Mouse (Mus musculus) heart, postnatal 10 days (tissue): Measurements from ENCODE around the gene Ttc8. TPM values are rescaled to one million over a fixed set of nuclear protein-coding genes. Genes with fewer than 3 reads are reported as not detected.

Experiments used
- DNase-seq, 2 experiments: peaks; one replicate each; pipeline ENCODE4 v3.0.0; 2021
- intact Hi-C: fragments of 180-260 bp; cut with DNase I; formaldehyde crosslinking; loops from one replicate; pipeline ENCODE4 v1.15.1; 2025
- total RNA-seq, 2 experiments: library from RNA; stranded (reverse); gene quantifications; 2 replicates each; pipeline ENCODE4 v1.2.3; 2021

Gene Ttc8
- total RNA-seq, 2 experiments from 2014 or later, result 8.5 to 13.2 TPM

DNA sequence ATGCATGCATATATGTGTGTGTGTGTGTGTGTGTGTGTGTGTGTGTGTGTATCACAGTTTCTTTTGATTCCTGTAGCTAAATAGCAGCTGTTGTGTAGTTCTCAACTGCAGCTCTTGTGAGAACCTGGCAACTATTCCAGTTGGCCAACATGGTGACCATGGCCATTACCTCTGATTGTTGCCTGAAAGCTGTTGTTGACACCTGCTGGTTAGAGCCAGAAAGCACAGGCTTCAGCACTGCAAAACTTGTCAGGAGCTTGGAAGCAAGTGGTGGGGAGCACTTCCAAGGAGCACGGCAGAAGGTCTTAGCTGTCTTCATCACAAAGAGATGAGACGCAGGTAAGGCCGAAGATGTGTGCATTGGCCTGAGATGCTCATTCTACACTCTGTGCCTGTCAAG is 51.9 kb downstream of the Ttc8 start:
- no peak for DNase-seq
- intact Hi-C loops, result no loop called here

DNA sequence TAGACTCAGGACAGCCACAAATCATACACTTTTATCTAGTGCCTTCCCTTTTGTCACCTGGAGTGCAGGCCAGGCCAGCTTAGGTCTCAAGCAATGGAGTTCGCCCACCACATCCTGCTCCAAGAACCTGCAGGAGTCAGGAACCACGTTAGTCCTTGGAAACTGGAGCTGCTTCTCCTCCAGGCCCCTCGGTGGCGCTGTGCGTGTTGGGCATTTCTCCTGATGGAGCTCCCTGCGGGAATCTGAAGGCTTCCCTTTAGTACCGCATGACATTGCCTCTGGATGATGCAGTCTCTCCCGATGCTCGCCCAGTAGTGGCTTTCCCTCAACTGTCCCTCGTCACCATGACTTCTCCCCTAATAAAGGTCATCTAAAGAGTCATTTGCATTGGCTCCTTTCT is 53.1 kb downstream of the Ttc8 start:
- intact Hi-C loops, result no loop called here
- no peak for DNase-seq

DNA sequence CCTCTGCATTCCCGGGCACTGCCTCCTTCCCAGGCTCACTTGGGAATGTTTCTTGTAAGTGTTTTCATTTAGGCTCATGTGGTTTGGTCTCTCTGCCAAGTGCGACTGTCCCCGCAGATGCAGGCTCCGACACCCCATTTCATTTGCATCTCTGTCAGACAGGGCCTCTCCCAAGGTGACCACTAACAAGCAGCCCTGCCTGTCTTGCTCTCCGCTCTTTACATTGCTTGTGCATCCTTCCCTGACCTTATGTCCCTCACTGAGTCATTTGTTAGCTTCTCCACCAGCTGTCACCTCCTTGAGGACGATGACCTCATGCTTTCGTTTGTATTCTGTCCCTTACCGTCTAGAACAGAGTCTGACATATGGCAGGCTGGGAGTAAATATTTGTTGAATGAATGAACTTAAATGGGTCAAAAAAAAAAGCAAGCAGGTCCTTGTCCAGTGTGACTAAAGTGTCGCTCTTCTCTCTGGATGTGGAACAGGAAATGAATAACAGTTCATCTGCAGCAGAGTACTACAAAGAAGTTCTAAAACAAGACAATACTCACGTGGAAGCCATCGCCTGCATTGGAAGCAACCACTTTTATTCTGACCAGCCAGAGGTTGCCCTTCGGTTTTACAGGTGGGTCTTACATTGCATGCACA is 53.9 kb downstream of the Ttc8 start:
- DNase-seq, result no peak
- intact Hi-C loops, result no loop called here

GRCm38 (mm10) chr12:98981081-98981480 is 60.7 kb downstream of the Ttc8 start:
- intact Hi-C loops, result no loop called here

DNA sequence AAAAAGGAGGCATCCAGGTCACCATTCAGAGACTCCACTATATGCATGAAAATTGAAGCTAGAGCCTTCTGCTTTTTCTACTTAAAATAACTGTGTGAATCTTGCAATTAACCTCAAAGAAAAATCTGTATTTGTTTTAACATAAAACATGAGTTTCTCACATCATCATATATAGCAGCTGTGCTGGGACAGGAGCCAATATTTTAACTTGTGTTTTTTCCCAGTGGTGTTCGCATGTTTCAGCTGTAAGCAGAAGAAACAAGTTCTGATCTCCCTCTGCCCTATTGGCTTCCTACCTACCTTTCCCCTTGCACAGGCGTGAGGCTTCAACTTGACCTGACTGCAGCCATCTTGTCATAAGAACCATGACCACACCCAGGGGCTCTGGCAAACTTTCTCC is 64.4 kb downstream of the Ttc8 start:
- DNase-seq, result no peak
- intact Hi-C loops, result no loop called here

More at GRCm38 (mm10) chr12:98981081-98981480, 60.7 kb downstream of the Ttc8 start:
- DNase-seq, result no peak

DNA sequence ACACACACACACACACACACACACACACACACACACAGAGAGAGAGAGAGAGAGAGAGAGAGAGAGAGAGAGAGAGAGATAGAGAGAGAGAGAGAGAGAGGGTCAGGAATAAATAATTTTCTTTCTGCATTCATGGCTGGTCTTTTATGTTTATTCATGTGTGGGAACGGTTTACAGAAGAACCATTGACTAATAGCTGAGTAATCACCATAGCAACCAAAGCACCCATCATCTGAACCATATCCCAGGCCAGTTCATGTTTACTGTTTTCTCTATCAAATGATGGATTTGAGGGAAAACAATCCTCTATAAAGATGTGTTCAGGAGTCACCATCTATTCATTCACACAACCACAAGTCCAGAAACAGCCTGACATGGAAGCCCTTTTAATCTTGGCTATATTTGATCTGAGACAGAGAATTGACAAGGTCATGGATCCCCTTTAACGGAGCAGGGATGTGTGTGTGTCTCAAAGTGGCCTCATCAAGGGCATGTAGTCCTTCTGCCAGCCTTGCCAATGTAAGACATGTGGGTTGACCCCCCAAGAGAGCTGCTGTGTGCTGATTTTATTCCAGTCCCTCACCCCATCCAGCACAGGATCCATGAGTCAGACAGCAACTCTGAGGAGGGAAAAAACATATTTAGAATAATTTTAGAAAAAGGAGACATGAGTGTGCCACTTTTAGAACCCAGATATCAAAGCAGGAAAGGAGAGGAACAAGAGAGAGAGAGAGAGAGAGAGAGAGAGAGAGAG is 70.9 kb downstream of the Ttc8 start:
- intact Hi-C loops, result no loop called here
- DNase-seq, result no peak

DNA sequence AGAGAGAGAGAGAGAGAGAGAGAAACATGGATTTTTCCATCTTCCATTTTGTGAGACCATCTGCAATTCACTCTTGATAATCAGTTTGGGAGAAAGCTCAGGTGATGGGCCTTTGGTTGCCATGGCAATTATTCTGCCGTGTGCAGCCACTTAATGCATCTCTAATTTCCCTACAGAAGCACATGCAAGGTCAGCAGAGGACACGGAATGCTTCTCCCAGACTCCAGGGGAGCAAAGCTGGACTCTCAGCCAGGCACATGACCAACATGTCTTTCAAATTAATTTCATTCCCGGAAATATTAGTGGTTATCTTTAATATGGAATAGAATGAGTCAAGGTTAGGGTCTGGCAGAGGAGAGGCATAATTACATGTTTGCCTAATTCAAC is 71.4 kb downstream of the Ttc8 start:
- no peak for DNase-seq
- intact Hi-C loops, result no loop called here

- no peak for DNase-seq
- intact Hi-C loops, result no loop called here
These were observed 73.4 kb downstream of the Ttc8 start for GRCm38 (mm10) chr12:98993736-98994135.

DNA sequence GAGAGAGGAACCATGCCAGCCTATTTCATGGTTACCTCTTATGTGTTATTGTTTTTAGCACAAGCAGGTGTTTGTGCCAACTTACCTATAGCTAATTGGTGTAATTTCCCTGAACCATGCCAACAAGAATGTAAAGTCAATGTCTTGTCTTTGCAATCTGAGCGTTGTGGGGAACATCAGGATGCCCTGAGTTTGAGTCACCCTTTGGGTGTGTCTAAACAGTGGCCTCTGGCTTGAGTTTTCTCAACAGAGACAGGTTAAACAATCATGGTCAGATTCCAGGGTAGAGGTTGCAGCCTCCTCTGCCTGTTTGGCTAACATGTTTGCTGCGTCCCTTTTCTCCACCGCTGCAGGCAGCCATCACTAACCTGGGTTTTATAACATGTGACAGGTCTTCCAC is 74.0 kb downstream of the Ttc8 start:
- intact Hi-C loops, result no loop called here
- DNase-seq, result no peak

DNA sequence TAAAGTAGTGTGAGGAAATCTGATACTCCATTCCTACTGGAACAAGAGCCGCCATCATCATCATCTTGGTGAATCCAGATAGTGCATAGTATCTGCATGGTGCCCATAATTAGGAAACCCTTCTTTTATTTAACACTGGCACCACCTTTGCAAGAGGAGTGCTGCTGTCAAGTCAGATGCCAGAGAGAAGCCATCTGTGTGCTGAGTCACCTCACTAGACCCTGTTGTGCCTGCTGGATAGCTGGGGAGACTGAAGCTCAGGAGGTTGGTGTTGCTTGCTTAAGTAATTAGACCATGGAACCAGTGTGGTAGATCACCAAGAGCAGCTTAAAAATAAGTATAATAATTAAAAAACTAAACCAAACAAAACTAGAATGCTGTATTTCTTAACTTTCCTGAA is 75.5 kb downstream of the Ttc8 start:
- DNase-seq, result no peak
- intact Hi-C loops, result no loop called here

DNA sequence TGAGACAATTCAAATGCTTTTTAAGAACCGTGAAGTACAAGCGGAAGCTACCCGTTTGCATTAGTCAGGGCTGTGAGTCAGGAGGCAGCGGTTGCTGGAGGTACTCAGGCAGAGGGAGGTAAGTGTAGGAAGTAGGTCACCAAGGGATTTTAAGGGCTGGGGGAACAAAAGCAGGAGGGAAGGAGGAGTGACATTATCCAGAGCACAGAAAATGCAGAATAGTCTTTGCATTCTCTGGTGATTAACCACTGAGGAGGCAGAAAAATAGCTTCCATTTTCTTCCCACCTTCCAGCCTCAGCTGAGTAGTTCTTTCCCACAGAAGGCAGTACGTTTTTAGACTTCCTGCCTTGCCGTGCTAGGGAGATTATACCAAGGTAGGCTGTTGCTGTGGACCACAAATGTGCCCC is 76.2 kb downstream of the Ttc8 start:
- intact Hi-C loops, result no loop called here
- no peak for DNase-seq

GRCm38 (mm10) chr12:98997046-98997445 is 76.7 kb downstream of the Ttc8 start:
- DNase-seq, result no peak
- intact Hi-C loops, result no loop called here

DNA sequence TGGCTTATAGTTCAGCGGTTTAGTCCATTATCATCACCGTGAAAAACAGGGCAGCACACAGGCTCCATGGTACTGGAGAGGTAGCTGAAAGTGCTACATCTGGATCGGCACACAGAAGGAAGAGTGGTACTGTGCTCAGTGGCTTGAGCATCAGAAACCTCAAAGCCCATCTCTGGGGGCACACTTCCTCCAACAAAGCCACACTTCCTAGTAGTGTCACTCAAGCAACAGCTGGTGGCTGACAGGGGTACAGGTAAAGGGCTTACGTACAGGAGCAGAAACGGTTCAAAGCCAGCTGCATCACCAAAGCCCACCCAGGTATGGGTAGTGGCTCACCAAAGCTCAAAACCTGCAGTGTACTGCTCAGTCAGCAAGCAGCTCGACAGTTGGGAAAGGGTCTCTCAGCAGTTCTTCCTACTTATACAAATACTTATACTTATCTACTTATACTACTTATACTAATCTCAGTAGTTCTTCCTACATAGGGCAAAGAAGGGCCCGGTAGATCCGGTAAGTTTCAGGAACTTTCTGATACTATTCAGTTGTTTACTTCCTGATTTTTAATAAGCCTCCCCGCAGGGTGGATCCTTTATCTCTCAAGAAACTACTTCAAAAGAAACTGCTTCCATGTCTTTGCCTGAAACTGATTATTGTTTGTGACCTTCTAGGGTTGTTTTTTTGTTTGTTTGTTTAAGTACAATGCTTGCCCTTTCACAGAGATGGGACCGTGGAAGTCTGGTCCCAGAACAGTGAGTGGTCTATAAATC is 78.5 kb downstream of the Ttc8 start:
- no peak for DNase-seq
- intact Hi-C loops, result no loop called here

DNA sequence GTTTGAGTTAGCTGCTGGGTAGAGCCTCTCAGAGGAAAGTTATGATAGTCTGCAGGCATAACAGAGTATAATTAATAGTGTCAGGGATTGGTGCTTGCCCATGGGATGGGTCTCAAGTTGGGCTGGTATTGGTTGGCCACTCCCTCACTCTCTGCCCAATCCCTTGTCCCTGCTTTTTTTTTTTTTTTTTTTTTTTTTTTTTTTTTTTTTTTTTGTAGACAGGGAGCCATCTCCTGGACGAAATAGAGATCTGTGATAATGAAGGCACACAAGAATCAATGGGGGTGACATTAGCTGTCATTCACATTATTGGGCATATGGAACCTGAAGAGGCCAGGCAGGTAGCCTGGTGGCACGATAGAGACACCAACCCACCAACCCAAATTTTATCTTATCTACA is 79.9 kb downstream of the Ttc8 start:
- intact Hi-C loops, result no loop called here
- DNase-seq, result no peak

DNA sequence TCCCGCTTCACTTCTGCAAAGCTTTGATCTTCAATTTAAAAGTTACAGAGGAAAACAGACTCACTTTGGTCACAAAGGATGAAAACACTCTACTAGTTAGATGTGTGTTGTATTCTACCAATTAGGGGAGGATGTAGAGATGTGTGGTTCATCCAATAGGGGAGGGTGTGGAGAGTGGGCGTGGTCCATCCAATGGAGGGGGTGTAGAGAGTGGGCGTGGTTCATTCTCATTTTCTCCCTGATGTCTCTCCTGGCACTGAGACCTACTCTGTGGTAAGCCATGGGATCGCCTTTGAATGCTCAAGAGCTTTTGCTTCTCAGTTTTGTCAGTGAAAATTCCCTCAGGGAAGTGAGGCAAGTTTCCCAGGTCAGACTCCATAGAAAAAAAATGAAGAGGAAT is 82.7 kb downstream of the Ttc8 start:
- intact Hi-C loops, result no loop called here
- no peak for DNase-seq

GRCm38 (mm10) chr12:99004752-99005151 is 84.4 kb downstream of the Ttc8 start:
- no peak for DNase-seq

GRCm38 (mm10) chr12:99008786-99009185 is 88.4 kb downstream of the Ttc8 start:
- no peak for DNase-seq
- intact Hi-C loops, result no loop called here

More at GRCm38 (mm10) chr12:99004752-99005151, 84.4 kb downstream of the Ttc8 start:
- intact Hi-C loops, result no loop called here

DNA sequence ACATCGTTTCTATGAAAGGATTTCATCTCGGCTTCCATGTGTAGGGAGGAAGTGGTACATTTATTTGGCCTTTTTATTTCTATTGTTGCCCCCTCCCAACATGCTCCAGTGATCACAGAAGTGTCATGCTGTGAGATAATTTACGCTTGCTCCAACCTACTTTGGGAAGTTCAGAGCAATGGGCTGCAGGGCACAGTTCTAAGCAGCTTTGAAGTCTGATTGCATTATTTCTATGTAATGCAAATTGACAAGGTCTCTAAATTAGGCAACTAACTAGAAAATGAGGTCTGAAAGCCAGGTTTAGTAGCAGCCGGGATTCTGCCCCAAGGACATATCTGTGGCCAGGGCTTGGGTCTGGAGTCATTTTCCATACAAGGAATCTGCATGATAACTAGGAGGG is 89.1 kb downstream of the Ttc8 start:
- intact Hi-C loops, result no loop called here
- no peak for DNase-seq

DNA sequence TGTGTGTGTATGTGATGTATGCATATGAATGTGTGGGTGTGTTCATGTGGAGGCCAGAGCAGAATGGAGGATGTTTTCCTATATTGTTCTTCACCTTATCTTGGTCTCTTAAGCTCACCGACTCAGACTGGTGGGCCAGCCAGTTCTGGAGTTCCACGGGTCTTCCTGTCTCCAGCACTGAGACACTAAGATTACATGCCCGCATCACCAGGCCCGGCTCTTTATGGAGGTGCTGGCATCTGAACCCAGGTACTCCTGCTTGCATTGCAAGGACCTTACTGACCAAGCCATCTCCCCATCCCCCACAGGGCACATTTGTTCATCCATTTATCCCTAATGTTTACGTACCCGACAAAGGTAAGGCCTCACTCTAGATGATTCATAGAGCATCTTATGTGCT is 89.7 kb downstream of the Ttc8 start:
- intact Hi-C loops, result no loop called here
- DNase-seq, result no peak

- peak in 1 of 2 experiments; percentile 1 for DNase-seq
- intact Hi-C loops, result no loop called here
These were observed 90.9 kb downstream of the Ttc8 start for GRCm38 (mm10) chr12:99011161-99011861.

- DNase-seq, result no peak
- intact Hi-C loops, result no loop called here
These were observed 95.5 kb downstream of the Ttc8 start for GRCm38 (mm10) chr12:99015870-99016269.
